Mouse (Mus musculus): Measurements from ENCODE around the gene Hspb8.

DNA sequence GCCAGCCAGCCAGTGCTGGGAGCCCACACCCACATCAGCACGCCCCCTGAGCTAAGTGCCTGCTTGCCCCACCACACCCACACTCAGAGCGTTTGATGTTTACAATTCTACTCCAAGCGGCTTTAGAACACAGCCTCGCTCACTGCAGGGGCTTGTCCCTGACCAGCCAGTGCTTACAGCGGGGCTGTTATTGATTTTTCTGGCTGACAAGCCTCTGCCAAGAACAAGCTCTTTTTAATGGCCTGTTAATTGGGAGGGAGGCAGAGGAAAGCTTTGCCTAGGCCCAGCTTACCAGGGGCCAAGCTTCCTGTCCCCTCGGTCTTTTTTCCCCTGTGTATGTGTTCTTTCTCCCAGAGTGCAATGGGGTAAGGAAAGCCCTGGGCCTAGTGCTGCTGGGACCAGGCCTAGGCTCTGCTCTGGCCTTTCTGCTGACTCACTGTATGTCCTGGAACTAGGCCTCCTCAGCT lies 1.9 kb downstream of the Hspb8 start:
- TF ChIP-seq EP300 (IDR thresholded peaks at IDR 0.05; ENCODE audit: low read depth), result no peak
- no peak for TF ChIP-seq CTCF (IDR thresholded peaks at IDR 0.05; ENCODE audit: low read depth)
